Mouse (Mus musculus): ENCODE results near the gene Ppp3ca.

GRCm38 (mm10) chr3:136902776-136903175 is 232.9 kb downstream of the Ppp3ca start:
- TF ChIP-seq CTCF (conservative IDR thresholded peaks at IDR 0.05; ENCODE audit: low read length) (no peak), NANOG (IDR thresholded peaks at IDR 0.05; ENCODE audit: borderline replicate concordance, low read length) (no peak), POU5F1 (IDR thresholded peaks at IDR 0.05; ENCODE audit: borderline replicate concordance, low read length) (no peak)
